Mouse (Mus musculus): ENCODE data around the gene Slc7a7.

GRCm38 (mm10) chr14:54321556-54322376 lies 95.8 kb downstream of the Slc7a7 start:
- TF ChIP-seq CHD2 (IDR thresholded peaks at IDR 0.05; ENCODE audit: low read depth, low read length) (no peak), MAFK (IDR thresholded peaks at IDR 0.05; ENCODE audit: insufficient read depth, low read depth, low read length) (no peak), ZNF384 (IDR thresholded peaks at IDR 0.05; ENCODE audit: low read depth, low read length) (no peak), ZC3H11A (IDR thresholded peaks at IDR 0.05; ENCODE audit: borderline replicate concordance, low read depth, low read length) (no peak)
